Mouse (Mus musculus): Measurements from ENCODE around the gene Nlgn2. TPM values are rescaled to one million over a fixed set of nuclear protein-coding genes. Genes with fewer than 3 reads are reported as not detected.
A peak's percentile ranks its signal among the peaks of the same experiment; 100 is the strongest.

Nlgn2 gene
- total RNA-seq (2021), result 10 to 100 TPM; 14.4 to 22.3 TPM
- long read RNA-seq, experiment 1, partial matches to known transcripts, result 0 of 4 reads
- long read RNA-seq, experiment 1, other reads (novel, unspliced or antisense), result 4 of 4 reads
- long read RNA-seq, experiment 2, partial matches to known transcripts, result 0 of 5 reads
- long read RNA-seq, experiment 2, other reads (novel, unspliced or antisense), result 5 of 5 reads

GRCm38 (mm10) chr11:69837604-69837951 lies at the start of gene Nlgn2:
Gene Nlgn2 (minus strand): TSS chr11:69837784.
- peak; percentile 67 to 82 for DNase-seq

- no peak for DNase-seq
Measured at GRCm38 (mm10) chr11:69886907-69887635, 49.5 kb upstream of the Nlgn2 start.

DNA sequence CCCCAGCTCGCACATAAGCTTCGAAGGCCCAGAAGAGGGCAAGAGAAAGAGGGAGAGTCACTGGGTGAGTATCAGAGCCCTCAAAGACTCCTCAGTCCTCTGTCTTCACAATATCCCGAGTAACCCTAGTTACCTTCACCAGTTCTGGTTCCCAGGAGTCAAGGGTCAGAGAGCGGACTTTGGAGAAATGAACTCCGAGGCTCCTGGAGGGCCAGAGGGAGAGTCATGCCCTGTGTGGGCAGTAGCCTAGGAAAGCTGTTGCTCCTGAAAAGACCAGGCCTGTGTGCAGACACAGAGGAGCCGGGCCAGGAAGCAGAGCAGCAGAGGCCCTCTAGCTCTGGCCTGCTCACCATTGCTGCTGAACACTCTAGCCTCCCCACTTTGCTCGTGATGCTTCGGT lies 47.1 kb upstream of the Nlgn2 start:
- no peak for DNase-seq

GRCm38 (mm10) chr11:69884240-69884639 lies 46.7 kb upstream of the Nlgn2 start:
- DNase-seq, result no peak

DNA sequence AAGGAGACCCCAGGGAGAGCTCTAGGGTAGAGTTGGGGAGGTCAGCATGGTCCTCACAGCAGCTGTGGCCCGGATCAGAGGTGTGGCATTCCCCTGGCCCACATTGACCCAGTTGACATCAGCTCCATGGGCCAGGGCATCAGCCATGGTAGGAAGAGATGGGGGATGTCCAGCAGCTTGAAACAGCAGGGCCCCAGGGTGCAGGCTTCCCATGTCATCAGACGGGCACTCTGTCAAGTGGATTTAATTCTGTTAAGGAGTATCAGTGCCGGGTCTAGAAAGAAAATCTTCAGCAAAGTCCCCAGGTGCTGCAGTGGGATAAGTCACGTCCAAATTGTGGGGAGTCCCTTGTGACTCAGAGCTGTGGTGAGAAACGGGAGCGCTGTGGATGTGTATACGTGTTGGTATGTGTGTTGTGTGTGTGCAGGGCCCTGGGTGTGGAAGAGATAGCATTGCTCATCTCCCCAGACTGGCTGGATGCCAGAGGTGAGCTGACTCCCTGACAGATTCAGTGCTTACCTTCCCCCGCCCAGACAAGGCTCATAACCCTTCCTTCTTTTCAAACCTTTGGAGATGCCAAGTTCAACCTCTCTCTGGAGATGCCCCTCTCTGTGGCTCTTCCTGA lies 46.1 kb upstream of the Nlgn2 start:
- no peak for DNase-seq

DNA sequence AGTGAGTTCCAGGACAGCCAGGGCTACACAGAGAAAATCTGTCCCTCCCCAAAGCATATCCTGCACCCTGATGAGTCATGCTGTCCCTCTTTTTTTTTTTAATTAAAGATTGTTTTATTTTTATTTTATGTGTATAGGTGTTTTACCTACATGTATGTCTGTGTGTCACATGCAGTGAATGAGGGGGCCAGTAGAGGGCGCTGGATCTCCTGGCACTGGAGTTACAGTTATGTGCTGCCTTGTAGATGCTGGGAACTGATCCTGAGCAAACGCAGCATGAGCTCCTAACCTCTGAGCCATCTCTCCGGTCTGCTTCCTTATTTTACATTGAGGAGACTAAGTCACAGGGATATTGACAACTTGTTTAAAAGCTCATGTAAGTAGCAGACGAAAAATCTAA lies 45.5 kb upstream of the Nlgn2 start:
- DNase-seq, result no peak

DNA sequence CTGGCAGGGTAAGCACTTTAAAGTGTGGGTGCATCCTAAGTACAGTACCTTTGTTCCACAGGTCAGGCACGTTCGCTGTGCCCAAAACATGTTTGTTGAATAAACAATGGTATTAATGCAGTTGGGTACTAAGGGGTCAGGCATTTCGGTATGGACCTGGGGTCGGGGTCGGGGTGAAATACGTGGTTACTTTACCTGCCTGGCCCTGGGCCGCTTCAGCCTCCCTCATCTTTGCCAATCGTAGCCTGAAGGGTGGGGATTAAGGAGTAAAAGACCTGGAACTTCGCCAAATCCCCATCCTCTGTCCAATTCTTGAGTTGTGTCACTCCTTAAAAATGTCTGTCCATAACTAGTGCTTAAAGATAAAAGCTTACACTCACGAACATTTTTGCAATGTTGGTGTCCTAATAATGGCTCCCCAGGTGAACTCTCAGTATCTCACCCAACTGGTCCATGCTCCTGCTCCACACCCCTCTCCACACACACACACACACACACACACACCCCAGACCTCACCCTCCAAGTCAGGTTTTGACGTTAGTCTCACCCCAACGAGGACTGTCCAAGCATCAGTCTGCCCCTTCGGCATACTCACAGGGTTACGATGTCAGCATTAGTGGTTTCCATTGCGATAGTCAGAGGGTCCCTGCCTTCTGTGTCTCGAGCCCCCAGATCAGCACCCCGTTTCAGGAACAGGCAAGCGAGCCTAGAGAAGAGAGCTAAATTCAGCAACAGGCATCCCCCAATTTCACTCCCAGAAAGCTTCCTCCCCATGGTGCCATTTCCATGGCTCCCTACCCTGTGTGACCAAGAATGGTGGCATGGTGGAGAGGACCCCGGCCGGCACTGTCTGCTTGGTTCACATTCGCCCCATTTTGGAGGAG lies 44.4 kb upstream of the Nlgn2 start:
- no peak for DNase-seq

- peak; percentile 96 for DNase-seq
Measured at GRCm38 (mm10) chr11:69880853-69881603, 43.4 kb upstream of the Nlgn2 start, which contains the start of gene Kctd11. Gene Kctd11 (minus strand): TSS chr11:69881406.

GRCm38 (mm10) chr11:69880506-69880852 lies 42.9 kb upstream of the Nlgn2 start:
- peak; percentile 70 to 79 for DNase-seq

- DNase-seq, result no peak
Measured at GRCm38 (mm10) chr11:69879711-69880110, 42.1 kb upstream of the Nlgn2 start.

DNA sequence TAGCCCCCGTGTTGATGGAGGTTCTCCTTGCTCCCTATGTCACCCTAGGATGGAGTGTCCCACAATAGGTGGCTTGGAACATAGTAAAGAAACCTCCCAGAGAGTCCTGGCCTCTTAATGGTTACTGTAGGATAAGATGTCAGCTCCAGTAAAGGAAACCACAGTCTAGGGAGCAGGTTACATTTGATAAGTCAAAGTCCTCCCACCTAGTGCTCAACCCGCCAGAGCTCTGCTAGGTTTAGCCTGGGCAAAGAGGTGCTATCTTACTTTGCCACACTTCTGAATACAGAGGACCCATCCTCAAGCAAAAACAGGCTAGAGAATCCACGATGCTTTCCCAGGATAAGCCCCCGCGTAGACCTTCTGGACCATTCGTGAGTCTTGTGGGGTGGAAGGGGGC lies 41.4 kb upstream of the Nlgn2 start:
- no peak for DNase-seq

DNA sequence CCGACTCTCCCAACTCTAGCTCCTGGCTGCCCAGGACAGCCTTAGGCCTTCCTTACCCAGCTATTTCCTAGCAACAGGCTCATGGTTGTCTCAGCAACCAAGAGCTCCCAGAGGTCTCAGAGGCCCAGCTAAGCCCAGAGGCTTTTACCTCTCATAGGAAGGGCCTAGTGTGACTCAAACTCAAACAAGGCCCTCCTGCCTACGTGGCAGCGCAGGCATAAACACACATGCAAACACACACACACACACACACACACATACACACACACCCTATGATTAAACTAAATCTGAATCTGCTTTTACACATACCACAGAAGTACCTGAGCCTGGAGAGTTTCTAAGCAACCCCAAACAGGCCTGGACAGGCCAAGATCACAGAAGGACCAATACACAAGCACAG lies 40.8 kb upstream of the Nlgn2 start:
- DNase-seq, result no peak

DNA sequence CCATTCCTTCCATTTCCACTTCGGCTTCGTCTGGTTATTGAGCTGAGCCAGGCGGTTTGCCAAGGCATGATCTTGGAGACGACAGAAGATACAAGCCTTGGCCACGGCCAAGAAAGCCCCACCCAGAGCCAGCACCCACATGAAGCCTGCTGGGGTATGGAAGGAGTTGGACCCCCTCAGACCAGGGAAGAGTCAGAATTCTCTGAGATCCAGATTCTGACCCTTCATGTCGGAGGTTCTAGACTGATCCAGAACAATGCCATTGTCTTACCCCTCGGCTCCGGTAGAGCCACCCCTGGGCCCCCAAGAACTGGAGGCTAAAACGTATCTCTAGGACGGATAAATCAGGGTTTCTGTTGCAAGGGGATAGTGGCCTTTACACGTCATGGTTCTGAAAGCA lies 40.3 kb upstream of the Nlgn2 start, which contains the start of gene Tmem95:
Tmem95 (minus strand) TSS at position 141 of the 400 bp plus-strand sequence.
- DNase-seq, result no peak

- peak; percentile 87 to 92 for DNase-seq
Measured at GRCm38 (mm10) chr11:69876867-69877266, 39.3 kb upstream of the Nlgn2 start.

DNA sequence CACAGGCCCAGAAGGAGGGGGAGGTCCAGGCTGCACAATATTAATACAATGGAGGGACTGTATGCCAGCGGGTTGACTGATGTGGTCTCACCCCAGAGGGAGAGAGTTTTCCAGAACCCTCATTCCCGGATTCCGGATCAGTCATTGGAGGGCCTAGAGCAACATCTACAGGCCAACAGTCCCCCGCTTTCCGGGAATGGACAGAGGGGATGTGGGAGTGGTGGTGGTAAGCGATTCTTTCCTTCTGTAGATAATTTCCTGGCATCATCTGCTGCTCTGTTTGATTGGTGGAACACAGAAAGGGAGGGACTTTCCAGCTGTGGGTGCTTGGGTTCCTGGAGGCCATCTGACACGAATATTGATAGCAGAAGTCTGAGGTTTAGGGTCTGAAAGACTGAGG lies 38.6 kb upstream of the Nlgn2 start:
- no peak for DNase-seq

DNA sequence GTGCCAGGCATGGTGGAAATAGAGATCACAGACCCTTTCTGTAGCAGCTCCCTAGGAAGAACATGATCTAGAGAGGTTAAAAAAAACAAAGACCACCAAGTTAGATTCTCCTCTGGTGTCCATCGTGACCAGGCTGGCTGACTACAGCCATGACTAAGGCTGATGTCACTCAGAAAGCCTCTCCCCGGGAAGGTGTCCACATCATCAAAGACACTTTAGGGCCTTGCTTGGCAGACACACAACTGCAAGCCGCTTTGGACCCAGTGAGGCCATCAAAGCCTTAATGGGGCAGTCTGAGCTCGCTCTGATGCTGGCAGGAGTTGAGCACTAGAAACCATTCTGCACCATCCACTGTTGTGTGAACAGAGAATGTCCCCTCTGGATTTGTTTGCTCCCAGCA lies 34.9 kb upstream of the Nlgn2 start:
- DNase-seq, result peak; percentile 46 to 48

DNA sequence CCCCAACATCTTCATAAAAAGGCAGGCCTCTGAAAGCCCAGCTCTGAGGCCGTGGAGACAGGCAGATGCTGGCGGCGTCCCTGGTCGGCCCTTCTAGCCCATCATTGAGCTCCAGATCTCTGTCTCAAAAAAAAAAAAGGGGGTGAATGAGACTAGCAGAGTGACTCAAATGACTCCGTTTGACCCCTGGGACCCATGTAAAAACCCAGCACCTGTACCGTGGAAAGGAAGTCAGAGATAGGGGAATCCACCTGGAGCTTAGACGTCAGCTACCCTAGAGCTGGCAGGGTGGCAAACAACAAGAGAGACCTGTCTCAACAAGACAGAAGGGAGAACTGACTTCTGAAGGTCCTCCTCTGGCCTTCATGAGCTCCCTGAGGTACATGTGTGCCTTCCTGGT lies 34.2 kb upstream of the Nlgn2 start:
- no peak for DNase-seq

DNA sequence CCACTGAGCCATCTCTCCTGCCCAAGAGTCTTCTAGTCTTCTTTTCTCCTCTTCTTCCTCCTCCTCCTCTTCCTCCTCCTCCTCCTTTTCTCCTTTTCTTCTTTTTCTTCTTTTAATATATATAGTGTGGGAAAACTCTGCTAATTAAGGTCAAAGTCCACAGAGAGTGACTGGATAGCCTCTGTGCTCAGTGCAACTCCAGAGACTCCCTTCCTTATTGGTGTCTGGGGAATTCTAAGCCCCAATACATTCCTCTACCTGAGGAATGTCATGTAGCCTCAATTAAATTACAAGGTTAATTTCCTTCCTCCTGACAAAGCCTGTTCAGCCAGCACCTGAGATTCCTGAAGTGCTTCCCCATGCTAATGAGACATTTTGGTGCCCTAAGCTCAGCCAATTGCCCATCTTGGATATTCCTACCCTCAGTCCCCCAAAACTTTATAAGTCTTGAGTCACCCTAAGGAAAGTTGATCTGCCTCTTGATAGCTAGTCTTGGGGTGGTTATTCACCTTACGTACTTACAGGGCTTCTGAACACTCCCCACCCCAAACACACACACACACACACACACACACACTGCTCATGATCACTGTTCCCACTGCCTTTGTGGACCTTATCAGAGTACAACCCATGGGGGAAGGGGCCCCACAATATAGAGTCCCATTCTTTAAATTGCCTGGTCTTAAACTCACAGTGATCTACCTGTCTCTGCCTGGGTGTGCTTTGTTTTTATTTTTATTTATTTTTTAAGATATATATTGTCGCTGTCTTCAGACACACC lies 32.9 kb upstream of the Nlgn2 start:
- DNase-seq, result no peak

GRCm38 (mm10) chr11:69867335-69867734 lies 29.8 kb upstream of the Nlgn2 start:
- DNase-seq, result no peak

GRCm38 (mm10) chr11:69865561-69865960 lies 28.0 kb upstream of the Nlgn2 start:
- no peak for DNase-seq
